Comparison of ENCODE assay signal across 14 mouse cellular contexts in the genomic region with DNA sequence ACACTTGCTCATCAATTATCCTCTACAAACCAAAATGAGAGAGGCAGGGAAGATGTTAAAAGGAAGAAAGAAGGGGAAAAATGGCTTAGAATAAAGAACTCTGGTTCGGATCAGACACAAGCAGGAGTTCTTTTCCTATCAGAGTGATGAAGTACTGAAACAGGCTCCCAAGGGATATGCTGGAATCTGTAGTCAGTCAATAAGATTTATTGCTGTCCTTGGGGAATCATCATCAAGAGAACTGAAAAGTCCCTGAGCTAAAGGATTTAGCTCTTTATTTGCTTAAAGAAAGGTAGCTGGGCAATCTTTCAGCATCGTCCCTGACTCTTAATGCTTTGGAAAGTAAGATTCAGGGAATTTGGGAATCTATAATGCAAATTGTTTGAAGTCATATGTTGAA.
"Had no signal": no experiment of that assay in that cellular context is flagged by ENCODE, and none has a peak within 500 bp of the region (broad histone marks: within the 10 kb centered on the region; RNA-seq: fewer than 3 reads in every experiment).

No protein-coding gene starts in this region.

- DNase-seq: gastrocnemius, adult 2 months; gastrocnemius, postnatal 10 days; gastrocnemius, postnatal 25 days; heart, adult 18-20 months; heart, postnatal 10 days; heart, postnatal 4 days; kidney, adult 11 months; kidney, adult 2 months; kidney, adult 9 months; kidney, postnatal 14 days; kidney, postnatal 36 days; layer of hippocampus, adult 9-11 months; layer of hippocampus, postnatal 36 days; left cerebral cortex, postnatal 4 days had no signal
